Mouse (Mus musculus): ENCODE data around the gene Cyp26c1. TPM values are rescaled to one million over a fixed set of nuclear protein-coding genes. Genes with fewer than 3 reads are reported as not detected.

The Cyp26c1 gene
- total RNA-seq, 2 experiments from 2014 or later = not detected

- DNase-seq = no peak
These were observed 13.1 kb downstream of the Cyp26c1 start for GRCm38 (mm10) chr19:37698273-37699160.

DNA sequence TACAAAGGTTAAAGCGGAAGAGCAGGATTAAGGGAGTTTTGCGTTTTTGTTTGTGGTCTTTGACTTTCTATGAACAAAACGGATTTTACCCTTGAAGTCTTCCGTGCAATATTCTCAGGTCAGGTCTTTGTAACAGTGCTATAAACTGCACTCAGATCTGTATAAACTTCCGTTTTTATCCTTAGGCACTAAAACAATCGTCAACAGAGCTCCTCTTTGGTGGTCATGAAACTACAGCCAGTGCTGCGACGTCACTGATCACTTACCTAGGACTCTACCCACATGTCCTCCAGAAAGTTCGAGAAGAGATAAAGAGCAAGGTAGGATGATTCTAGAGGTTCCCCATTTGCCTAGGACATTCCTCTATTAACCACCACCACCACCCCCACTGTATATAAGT, 14.3 kb downstream of the Cyp26c1 start:
- no peak for DNase-seq

GRCm38 (mm10) chr19:37702377-37703076, 17.1 kb downstream of the Cyp26c1 start:
- DNase-seq = peak; percentile 62 to 84

DNA sequence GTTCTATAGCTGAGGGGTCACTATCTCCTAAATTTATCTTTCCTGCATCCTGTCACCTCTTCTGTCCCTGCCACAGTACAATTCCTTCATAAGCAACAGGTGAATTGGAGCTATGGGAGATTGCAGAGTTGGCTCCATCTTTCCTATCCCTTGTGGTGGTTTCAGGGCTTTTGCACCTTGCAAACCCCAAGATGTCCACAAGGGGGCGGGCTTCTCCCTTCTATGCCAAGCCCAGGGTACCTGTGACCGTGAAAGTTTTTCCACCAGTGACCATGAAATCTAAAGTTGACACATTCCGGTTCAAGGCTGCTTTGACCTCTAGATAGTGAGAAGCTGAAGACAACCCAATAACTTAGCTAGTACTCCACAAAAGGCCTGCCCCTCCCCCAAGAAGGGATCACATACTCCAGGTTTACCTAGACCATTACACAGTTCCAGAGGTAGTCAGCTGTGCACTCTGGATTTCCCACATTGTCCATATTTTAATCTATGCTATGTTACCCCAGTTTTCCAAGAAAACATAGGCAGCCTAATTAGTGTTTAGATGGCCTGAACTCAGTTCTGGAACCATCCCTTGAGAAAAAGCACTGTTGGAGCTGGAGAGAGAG, 18.6 kb downstream of the Cyp26c1 start:
- peak; percentile 78 to 84 for DNase-seq

- DNase-seq = no peak
These were observed 20.3 kb downstream of the Cyp26c1 start for GRCm38 (mm10) chr19:37705722-37706121.

GRCm38 (mm10) chr19:37714681-37715080, 29.3 kb downstream of the Cyp26c1 start:
- no peak for DNase-seq

DNA sequence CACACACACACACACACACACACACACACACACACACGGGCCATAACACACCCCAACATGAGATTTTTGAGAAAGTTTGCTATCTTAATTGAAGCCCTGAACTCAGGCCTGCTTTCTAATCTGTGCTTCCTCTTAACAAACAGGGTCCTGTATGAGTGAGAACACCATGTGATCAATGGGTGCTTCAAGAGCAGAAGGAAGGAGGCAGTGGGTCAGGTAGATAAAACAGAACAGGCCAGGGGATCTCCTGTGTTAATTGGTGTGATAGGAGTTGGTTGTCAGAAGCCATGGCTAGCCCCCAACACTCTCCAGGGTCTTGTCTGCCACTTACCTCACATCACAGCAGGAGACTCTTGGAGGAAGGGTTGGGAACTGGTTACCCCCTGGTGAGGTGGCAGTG, 30.6 kb downstream of the Cyp26c1 start:
- no peak for DNase-seq

DNA sequence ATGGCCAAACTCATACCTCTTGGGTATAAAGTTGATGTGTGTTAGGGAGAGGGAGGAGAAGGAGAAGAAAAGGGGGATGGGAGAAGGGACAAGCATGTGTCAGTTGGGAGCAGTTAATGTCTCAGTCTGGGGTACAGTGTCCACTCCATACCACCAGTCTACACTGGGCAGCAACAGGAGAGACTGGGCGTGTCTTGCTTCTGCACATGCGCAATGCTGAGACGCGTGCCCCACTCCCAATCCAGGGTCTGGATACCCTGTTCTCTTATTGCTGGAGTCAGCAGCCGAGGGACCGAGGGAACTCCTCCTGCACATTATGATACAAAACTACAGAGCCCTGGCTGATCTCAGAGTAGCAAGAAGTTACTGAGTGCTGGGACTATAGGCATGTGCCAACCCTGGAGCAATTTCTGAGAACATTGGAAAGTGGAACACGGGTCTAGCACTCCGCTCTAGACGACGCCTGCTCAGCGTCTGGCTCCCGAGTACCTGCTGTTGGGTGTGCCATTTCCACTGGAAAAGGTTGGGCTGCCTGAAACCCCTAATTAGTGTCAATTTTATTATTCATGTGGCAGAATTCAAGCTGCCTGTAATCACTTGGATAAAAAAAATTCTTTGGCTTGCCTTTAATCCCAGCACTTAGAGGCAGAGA, 31.3 kb downstream of the Cyp26c1 start:
- DNase-seq = no peak

DNA sequence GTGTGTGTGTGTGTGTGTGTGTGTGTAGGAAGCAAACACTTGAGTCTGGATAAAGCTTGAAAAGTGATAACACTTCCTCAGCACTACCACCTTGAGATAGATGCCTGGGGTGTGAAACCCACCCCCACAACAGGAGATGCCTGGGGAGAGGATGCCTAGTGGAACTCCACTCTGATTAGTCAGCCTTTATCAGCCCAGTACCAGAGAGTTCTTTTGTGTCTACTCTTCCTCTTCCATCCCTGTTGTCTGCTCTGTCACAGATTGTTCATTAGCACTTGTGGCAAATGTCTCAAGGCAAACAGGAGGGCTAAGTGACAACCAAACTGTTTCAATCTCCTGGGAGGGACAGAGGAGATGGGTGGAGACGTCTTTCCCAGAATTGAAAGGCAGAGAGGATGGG, 33.8 kb downstream of the Cyp26c1 start:
- DNase-seq = no peak

DNA sequence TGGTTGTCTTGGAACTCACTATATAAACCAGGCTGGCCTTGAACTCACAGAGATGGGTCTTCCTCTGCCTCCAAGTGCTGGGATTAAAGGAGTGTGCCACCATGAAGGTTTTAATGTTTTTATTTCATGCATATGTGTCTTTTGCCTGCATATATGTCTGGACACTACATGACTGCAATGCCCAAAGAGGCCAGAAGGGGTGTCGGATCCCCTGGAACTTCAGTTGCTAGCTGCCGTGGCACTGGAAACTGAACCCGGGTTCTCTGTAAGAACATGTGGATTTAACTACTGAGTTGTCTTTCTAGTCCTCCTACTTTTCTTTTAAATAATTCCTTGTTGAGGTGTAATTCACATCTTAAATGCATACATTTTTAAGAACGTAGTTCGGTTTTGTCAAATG, 39.2 kb downstream of the Cyp26c1 start:
- no peak for DNase-seq

- no peak for DNase-seq
These were observed 41.2 kb downstream of the Cyp26c1 start for GRCm38 (mm10) chr19:37726585-37726984.

- DNase-seq = no peak
These were observed 42.0 kb downstream of the Cyp26c1 start for GRCm38 (mm10) chr19:37727366-37727765.

DNA sequence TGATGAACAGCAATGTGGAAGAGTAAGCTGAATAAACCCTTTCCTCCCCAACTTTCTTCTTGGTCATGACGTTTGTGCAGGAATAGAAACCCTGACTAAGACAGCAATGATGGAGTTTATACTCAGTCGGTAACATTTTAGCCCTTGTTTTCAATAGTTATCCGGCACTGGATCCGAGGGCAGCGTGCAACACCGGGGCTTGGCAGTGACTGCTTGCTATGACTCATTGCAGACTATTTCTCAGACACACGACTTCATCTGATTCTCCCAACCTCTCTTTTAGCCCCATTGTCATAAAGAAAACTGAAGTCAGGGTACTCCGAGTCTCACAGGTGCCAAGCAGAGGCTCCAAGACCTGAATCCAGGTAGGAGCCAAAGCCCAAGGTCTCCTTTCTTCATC, 50.0 kb downstream of the Cyp26c1 start:
- DNase-seq = no peak

- no peak for DNase-seq
These were observed 53.2 kb downstream of the Cyp26c1 start for GRCm38 (mm10) chr19:37738575-37738974.

- no peak for DNase-seq
These were observed 54.7 kb downstream of the Cyp26c1 start for GRCm38 (mm10) chr19:37740043-37740442.

Other genes with a start within 250 kb of the Cyp26c1 start
- gene Exoc6, start 135.2 kb upstream of the Cyp26c1 start, total RNA-seq (2021) = 10 to 100 TPM; 16.7 to 24.6 TPM
- not detected for gene Cyp26a1, start 12.2 kb downstream of the Cyp26c1 start, total RNA-seq (2021)